Mouse (Mus musculus): ENCODE data around the gene Slc25a13. TPM values are rescaled to one million over a fixed set of nuclear protein-coding genes. Genes with fewer than 3 reads are reported as not detected.

Gene Slc25a13
- polyA plus RNA-seq, 1 experiment = 3.2 TPM

DNA sequence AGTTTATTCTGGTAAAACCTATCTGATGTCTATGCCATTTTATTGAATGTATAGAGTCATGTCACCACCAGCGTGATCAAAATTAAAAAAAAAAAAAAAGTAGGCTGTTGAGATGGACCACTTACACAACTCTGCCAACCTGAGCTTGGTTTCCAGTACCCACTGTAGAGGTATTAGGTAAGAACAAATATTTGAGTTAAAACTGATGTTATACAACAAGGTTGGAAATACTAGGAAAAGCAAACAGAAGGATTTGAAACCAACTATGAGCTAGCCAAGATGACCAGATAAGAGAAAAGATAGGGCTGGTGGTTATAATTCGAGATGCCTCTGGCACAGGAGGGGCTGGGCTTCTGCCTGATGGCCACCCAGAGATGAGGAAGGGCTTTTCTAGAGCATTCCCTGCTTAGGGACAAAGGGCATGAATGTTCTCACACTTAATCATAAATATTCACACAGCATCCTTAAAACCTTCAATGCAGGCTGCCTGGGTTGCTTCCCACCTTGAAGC, 19.9 kb upstream of the Slc25a13 start:
- no peak overlapping the region for H3K4me3 ChIP-seq (ENCODE audit: low read depth, low read length)
- H3K4me1 ChIP-seq (ENCODE audit: control insufficient read depth, insufficient read depth, insufficient read length, low read length) = no peaks in the 10 kb centered on the region
- TF ChIP-seq CTCF (IDR thresholded peaks at IDR 0.05; ENCODE audit: extremely low read depth, insufficient read length, insufficient replicate concordance, low read depth, low read length) (no peak), POLR2A (IDR thresholded peaks at IDR 0.05; ENCODE audit: low read depth, low read length) (no peak)
- H3K27me3 ChIP-seq (ENCODE audit: control insufficient read depth, insufficient read depth, low read length) = 0 out of 2 replicates have a peak, but pooled peaks cover 3% of the 10 kb centered on the region
- 67% methylated on average over 2 of the region's 2 CpGs for WGBS
- H3K36me3 ChIP-seq (ENCODE audit: control insufficient read depth, insufficient read depth, low read length) = no peaks in the 10 kb centered on the region
- no peak overlapping the region for H3K27ac ChIP-seq (ENCODE audit: insufficient read depth, low read depth, low read length)

DNA sequence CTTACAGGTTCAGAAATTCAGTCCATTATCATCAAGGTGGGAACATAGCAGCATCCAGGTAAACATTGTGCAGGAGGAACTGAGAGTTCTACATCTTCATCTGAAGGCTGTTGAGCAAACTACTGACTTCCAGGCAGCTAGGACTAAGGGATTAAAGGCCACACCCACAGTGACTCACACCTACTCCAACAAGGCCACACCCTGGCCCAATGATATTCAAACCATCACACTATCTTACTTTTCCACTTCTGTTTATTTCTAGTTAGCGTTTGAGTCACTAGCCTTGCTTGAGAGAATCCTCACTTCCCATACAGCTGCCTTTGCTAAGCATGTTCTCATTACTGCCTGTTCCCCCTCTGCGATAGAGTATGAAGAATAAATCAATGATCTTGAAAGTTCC, 13.3 kb upstream of the Slc25a13 start:
- no peaks in the 10 kb centered on the region for H3K36me3 ChIP-seq (ENCODE audit: control insufficient read depth, insufficient read depth, low read length)
- H3K27ac ChIP-seq (ENCODE audit: insufficient read depth, low read depth, low read length) = no peak overlapping the region
- no peak for TF ChIP-seq POLR2A (IDR thresholded peaks at IDR 0.05; ENCODE audit: low read depth, low read length)
- no peak for TF ChIP-seq CTCF (IDR thresholded peaks at IDR 0.05; ENCODE audit: extremely low read depth, insufficient read length, insufficient replicate concordance, low read depth, low read length)
- H3K27me3 ChIP-seq (ENCODE audit: control insufficient read depth, insufficient read depth, low read length) = 0 out of 2 replicates have a peak, but pooled peaks cover 3% of the 10 kb centered on the region
- H3K4me3 ChIP-seq (ENCODE audit: low read depth, low read length) = no peak overlapping the region
- WGBS = 74% methylated on average over 2 of the region's 2 CpGs
- H3K4me1 ChIP-seq (ENCODE audit: control insufficient read depth, insufficient read depth, insufficient read length, low read length) = no peaks in the 10 kb centered on the region

DNA sequence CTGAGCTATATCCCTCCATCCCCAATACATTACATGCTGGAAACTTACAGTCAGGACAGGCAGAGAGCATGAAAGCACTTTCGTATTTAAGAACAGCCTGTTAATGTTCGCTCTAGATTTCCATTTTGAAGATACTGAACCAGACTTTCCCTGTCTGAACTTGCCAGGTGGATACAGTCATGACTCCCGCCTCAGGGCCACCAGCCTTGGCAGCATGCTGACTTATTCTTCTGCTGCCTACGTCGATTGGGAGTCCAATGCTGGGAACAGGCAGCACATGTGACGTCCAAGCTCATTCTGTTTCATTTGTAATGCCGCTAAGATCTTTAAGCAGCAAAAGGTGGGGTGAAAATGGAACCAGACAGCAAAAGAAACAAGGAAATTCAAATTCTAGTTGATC, 5.7 kb upstream of the Slc25a13 start:
- H3K27me3 ChIP-seq (ENCODE audit: control insufficient read depth, insufficient read depth, low read length) = no peaks in the 10 kb centered on the region
- 64% methylated on average over 7 of the region's 7 CpGs for WGBS

GRCm38 (mm10) chr6:6220574-6220973, 3.6 kb upstream of the Slc25a13 start:
- WGBS = 83% methylated on average over 3 of the region's 3 CpGs
- no peaks in the 10 kb centered on the region for H3K36me3 ChIP-seq (ENCODE audit: control insufficient read depth, insufficient read depth, low read length)
- H3K27ac ChIP-seq (ENCODE audit: insufficient read depth, low read depth, low read length) = no peak overlapping the region
- TF ChIP-seq CTCF (IDR thresholded peaks at IDR 0.05; ENCODE audit: extremely low read depth, insufficient read length, insufficient replicate concordance, low read depth, low read length) (no peak), POLR2A (IDR thresholded peaks at IDR 0.05; ENCODE audit: low read depth, low read length) (no peak)
- no peak overlapping the region for H3K4me3 ChIP-seq (ENCODE audit: low read depth, low read length)
- peaks cover 5% of the 10 kb centered on the region; the same call in 1 of the 2 replicates for H3K4me1 ChIP-seq (ENCODE audit: control insufficient read depth, insufficient read depth, insufficient read length, low read length)
- H3K27me3 ChIP-seq (ENCODE audit: control insufficient read depth, insufficient read depth, low read length) = no peaks in the 10 kb centered on the region

More for the DNA sequence above, 5.7 kb upstream of the Slc25a13 start:
- Histone ChIP-seq H3K4me1 (ENCODE audit: control insufficient read depth, insufficient read depth, insufficient read length, low read length) (peaks cover 2% of the 10 kb centered on the region; the same call in 1 of the 2 replicates), H3K4me3 (ENCODE audit: low read depth, low read length) (no peak overlapping the region), H3K27ac (ENCODE audit: insufficient read depth, low read depth, low read length) (no peak overlapping the region), H3K36me3 (ENCODE audit: control insufficient read depth, insufficient read depth, low read length) (no peaks in the 10 kb centered on the region)
- TF ChIP-seq CTCF (IDR thresholded peaks at IDR 0.05; ENCODE audit: extremely low read depth, insufficient read length, insufficient replicate concordance, low read depth, low read length) = no peak
- no peak for TF ChIP-seq POLR2A (IDR thresholded peaks at IDR 0.05; ENCODE audit: low read depth, low read length)

- 30% methylated on average over 12 of the region's 12 CpGs for WGBS
- no peaks in the 10 kb centered on the region for H3K27me3 ChIP-seq (ENCODE audit: control insufficient read depth, insufficient read depth, low read length)
Observed at GRCm38 (mm10) chr6:6219661-6220370, 2.8 kb upstream of the Slc25a13 start.

GRCm38 (mm10) chr6:6217286-6217625, 283 bp upstream of the Slc25a13 start:
- no peaks in the 10 kb centered on the region for H3K27me3 ChIP-seq (ENCODE audit: control insufficient read depth, insufficient read depth, low read length)
- no peaks in the 10 kb centered on the region for H3K36me3 ChIP-seq (ENCODE audit: control insufficient read depth, insufficient read depth, low read length)
- H3K4me3 ChIP-seq (ENCODE audit: low read depth, low read length) = peak overlapping the region; percentile 89
- H3K27ac ChIP-seq (ENCODE audit: insufficient read depth, low read depth, low read length) = no peak overlapping the region
- TF ChIP-seq CTCF (IDR thresholded peaks at IDR 0.05; ENCODE audit: extremely low read depth, insufficient read length, insufficient replicate concordance, low read depth, low read length) = no peak
- TF ChIP-seq POLR2A (IDR thresholded peaks at IDR 0.05; ENCODE audit: low read depth, low read length) = no peak
- WGBS = 10% methylated on average over 5 of the region's 5 CpGs
- peaks cover 5% of the 10 kb centered on the region; the same call in 1 of the 2 replicates for H3K4me1 ChIP-seq (ENCODE audit: control insufficient read depth, insufficient read depth, insufficient read length, low read length)

More at GRCm38 (mm10) chr6:6219661-6220370, 2.8 kb upstream of the Slc25a13 start:
- TF ChIP-seq CTCF (IDR thresholded peaks at IDR 0.05; ENCODE audit: extremely low read depth, insufficient read length, insufficient replicate concordance, low read depth, low read length) (no peak), POLR2A (IDR thresholded peaks at IDR 0.05; ENCODE audit: low read depth, low read length) (no peak)
- Histone ChIP-seq H3K4me1 (ENCODE audit: control insufficient read depth, insufficient read depth, insufficient read length, low read length) (peaks cover 5% of the 10 kb centered on the region; the same call in 1 of the 2 replicates), H3K27ac (ENCODE audit: insufficient read depth, low read depth, low read length) (no peak overlapping the region), H3K36me3 (ENCODE audit: control insufficient read depth, insufficient read depth, low read length) (no peaks in the 10 kb centered on the region), H3K4me3 (ENCODE audit: low read depth, low read length) (no peak overlapping the region)

DNA sequence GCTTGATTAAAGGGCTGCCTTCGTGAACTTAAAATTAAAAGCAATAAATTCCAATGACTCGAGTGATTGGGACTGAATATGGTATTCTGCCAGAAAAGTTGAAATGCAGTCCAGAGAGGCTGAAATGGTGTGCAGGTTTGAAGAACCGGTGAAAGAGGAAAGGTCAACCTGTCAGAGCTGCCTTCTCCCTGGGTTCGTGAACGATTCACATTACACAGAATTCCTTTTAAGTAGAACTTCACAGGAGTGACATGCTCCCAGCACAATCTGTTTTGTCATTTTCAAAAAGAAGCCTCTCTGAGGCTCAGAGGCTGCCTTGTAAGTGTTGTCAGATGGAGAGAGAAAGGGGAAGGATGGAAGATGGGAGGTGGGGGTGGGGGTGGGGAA, 860 bp downstream of the Slc25a13 start:
- 15% methylated on average over 5 of the region's 5 CpGs for WGBS
- H3K4me3 ChIP-seq (ENCODE audit: low read depth, low read length) = peak overlapping the region; percentile 89
- no peak overlapping the region for H3K27ac ChIP-seq (ENCODE audit: insufficient read depth, low read depth, low read length)
- no peaks in the 10 kb centered on the region for H3K27me3 ChIP-seq (ENCODE audit: control insufficient read depth, insufficient read depth, low read length)
- no peaks in the 10 kb centered on the region for H3K36me3 ChIP-seq (ENCODE audit: control insufficient read depth, insufficient read depth, low read length)
- H3K4me1 ChIP-seq (ENCODE audit: control insufficient read depth, insufficient read depth, insufficient read length, low read length) = peaks cover 5% of the 10 kb centered on the region; the same call in 1 of the 2 replicates
- TF ChIP-seq CTCF (IDR thresholded peaks at IDR 0.05; ENCODE audit: extremely low read depth, insufficient read length, insufficient replicate concordance, low read depth, low read length) = no peak
- no peak for TF ChIP-seq POLR2A (IDR thresholded peaks at IDR 0.05; ENCODE audit: low read depth, low read length)

Measured in small intestine, adult 2 months (tissue).